Mouse (Mus musculus) stomach, embryonic 14.5 days (tissue): ENCODE measurements around the gene Gtf2ird1. TPM values are rescaled to one million over a fixed set of nuclear protein-coding genes. Genes with fewer than 3 reads are reported as not detected.
"Not testable (repeated sequence)": the region's sequence is repeated elsewhere in the genome, so short reads cannot be mapped to it uniquely, and the experiment has no call there.

ENCODE experiments used
- ATAC-seq: fragments of 200-750 bp; cut with Nextera tagmentation; 2 replicates; pipeline ENCODE4 v1.8.0; 2017; ENCODE audit warnings: low read depth, moderate TSS enrichment; ENCODE audit not compliant: insufficient number of reproducible peaks, insufficient read depth, low FRiP score
- H3K27ac ChIP-seq: fragments of 300-500 bp; sonication (generic); 2 replicates; pipeline ENCODE4 v1.5.1; 2014; ENCODE audit warnings: mild to moderate bottlenecking, low read length, moderate library complexity, mixed read lengths
- H3K27me3 ChIP-seq: fragments of 300-500 bp; sonication (generic); 2 replicates; pipeline ENCODE4 v1.6.1; 2014; ENCODE audit warnings: low read length, control low read depth, mixed read lengths; ENCODE audit not compliant: control insufficient read depth, insufficient read depth
- H3K36me3 ChIP-seq: fragments of 300-500 bp; sonication (generic); 2 replicates; pipeline ENCODE4 v1.6.1; 2014; ENCODE audit warnings: mild to moderate bottlenecking, control low read depth, low read length, moderate library complexity, mixed read lengths; ENCODE audit not compliant: control insufficient read depth, insufficient read depth
- H3K4me1 ChIP-seq: fragments of 300-500 bp; sonication (generic); 2 replicates; pipeline ENCODE4 v1.6.1; 2014; ENCODE audit warnings: low read length, control low read depth, mixed read lengths; ENCODE audit not compliant: control insufficient read depth, insufficient read depth
- H3K4me2 ChIP-seq: fragments of 300-500 bp; sonication (generic); replicated peaks from 2 replicates; pipeline ENCODE4 v1.6.1; 2014; ENCODE audit warnings: low read depth, low read length, control low read depth
- H3K4me3 ChIP-seq: fragments of 300-500 bp; sonication (generic); 2 replicates; pipeline ENCODE4 v1.5.1; 2014; ENCODE audit warnings: low read depth, low read length, control low read depth
- H3K9ac ChIP-seq: fragments of 300-500 bp; sonication (generic); replicated peaks from 2 replicates; pipeline ENCODE4 v1.6.1; 2014; ENCODE audit warnings: low read depth, mild to moderate bottlenecking, control low read depth, low read length, moderate library complexity, mixed read lengths
- H3K9me3 ChIP-seq: fragments of 300-500 bp; sonication (generic); 2 replicates; pipeline ENCODE4 v1.6.1; 2016; ENCODE audit warnings: low read depth, low read length, control low read depth; ENCODE audit not compliant: control insufficient read depth
- WGBS: fragments of 180-500 bp; shearing (Covaris S2); extraction: QIAGEN DNeasy Blood & Tissue Kit; methylation state at CpG from one replicate; pipeline ENCODE4 v1.1.7; 2014; 5-methylcytosine and 5-hydroxymethylcytosine counted together
- polyA plus RNA-seq: library from polyadenylated mRNA; unstranded; fragments of >200 nt; fragmentation: Nextera tagmentation; extraction: Ambion mirVana; gene quantifications from 2 replicates; pipeline ENCODE4 v1.2.1, GENCODE M21; 2014

Gene Gtf2ird1
- polyA plus RNA-seq, 1 experiment from 2014 or later, result 107 TPM

DNA sequence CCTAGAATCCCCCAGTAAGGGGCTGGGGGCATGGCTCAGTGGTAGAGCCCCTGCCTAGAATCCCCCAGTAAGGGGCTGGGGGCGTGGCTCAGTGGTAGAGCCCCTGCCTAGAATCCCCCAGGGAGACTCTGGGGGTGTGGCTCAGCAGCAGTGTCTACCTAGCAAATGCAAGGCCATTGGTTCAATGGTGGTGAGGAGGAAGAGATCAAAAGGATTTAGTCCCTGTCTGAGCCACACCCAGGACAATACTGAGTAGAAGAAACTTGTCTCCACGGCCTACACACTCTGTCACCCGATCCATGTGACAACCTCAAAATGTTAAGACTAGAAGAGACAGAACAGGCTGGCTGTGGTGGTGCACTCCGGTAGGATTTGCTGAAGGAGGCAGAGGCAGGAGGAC, 9.8 kb downstream of the Gtf2ird1 start:
- H3K27ac ChIP-seq, H3K27me3 ChIP-seq, H3K4me3 ChIP-seq, H3K9ac ChIP-seq, H3K36me3 ChIP-seq, ATAC-seq, H3K9me3 ChIP-seq, H3K4me2 ChIP-seq: not testable (repeated sequence)
- WGBS, result 93% methylated on average over 4 of the region's 4 CpGs
- H3K4me1 ChIP-seq, result peaks cover 15% of the 10 kb centered on the region

- Histone ChIP-seq H3K4me2 (0 out of 2 replicates have a peak overlapping the region, but pooled peaks have one; percentile 3), H3K27ac (peak overlapping the region; percentile 89), H3K4me1 (peaks cover 15% of the 10 kb centered on the region), H3K36me3 (peaks cover 7% of the 10 kb centered on the region; the same call in 1 of the 2 replicates), H3K27me3 (no peaks in the 10 kb centered on the region), H3K9me3 (0 out of 2 replicates have a peak, but pooled peaks cover 5% of the 10 kb centered on the region), H3K9ac (no peak overlapping the region), H3K4me3 (no peak overlapping the region)
- 6% methylated on average over 10 of the region's 10 CpGs for WGBS
- 0 out of 2 replicates have a peak, but pooled peaks have one; percentile 37 for ATAC-seq
Observed at GRCm38 (mm10) chr5:134445895-134446294, 10.6 kb downstream of the Gtf2ird1 start.

GRCm38 (mm10) chr5:134445208-134445831, 11.2 kb downstream of the Gtf2ird1 start:
- no peak overlapping the region for H3K4me3 ChIP-seq
- no peaks in the 10 kb centered on the region for H3K27me3 ChIP-seq
- peak overlapping the region; percentile 89 for H3K27ac ChIP-seq
- H3K9ac ChIP-seq, result no peak overlapping the region; the same call in 1 of the 2 replicates
- peaks cover 7% of the 10 kb centered on the region; the same call in 1 of the 2 replicates for H3K36me3 ChIP-seq
- 0 out of 2 replicates have a peak overlapping the region, but pooled peaks have one; percentile 3 for H3K4me2 ChIP-seq
- ATAC-seq, result 0 out of 2 replicates have a peak, but pooled peaks have one; percentile 2
- 25% methylated on average over 10 of the region's 10 CpGs for WGBS
- H3K4me1 ChIP-seq, result peaks cover 15% of the 10 kb centered on the region
- 0 out of 2 replicates have a peak, but pooled peaks cover 5% of the 10 kb centered on the region for H3K9me3 ChIP-seq

DNA sequence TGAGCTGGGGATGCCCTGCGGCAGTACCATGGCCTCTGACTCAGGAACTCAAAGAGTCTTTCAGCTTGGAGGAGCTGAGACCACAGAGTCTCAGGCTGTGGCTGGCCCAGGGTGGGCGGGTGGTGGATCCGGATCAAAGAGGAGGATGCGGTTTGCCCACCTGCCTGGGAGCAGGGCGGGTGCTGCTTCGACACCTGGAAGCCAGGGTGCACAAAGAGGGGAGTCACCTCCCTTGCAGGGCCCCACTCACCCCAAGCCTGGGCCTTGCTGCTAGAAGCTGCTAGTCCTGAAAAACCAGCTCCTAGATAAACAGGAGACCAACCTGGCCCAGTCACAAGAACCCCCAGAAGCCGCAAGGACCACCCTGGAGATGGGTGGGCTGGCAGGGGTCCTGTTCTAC, 12.0 kb downstream of the Gtf2ird1 start:
- no peaks in the 10 kb centered on the region for H3K27me3 ChIP-seq
- peak; percentile 62 for ATAC-seq
- 71% methylated on average over 7 of the region's 7 CpGs for WGBS

DNA sequence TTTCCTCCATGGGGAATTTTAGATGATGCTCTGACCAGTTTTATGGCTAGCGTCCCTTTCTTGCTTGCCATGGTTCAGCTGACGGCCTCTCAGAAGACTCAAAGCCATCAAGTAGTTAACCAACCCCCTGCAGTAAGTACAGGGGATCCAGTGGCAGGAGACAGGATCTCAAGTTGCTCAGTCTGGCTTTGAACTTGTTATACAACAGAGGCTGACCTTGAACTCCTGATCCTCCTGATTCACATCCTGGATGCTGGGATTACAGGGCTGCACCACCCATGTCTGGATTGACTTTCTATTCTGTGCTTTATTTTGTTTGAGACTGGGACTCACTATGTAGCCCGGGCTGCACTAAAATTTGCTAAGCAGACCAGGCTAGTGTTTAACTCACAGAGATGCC, 14.4 kb downstream of the Gtf2ird1 start:
- ATAC-seq, result no peak
- H3K4me1 ChIP-seq, result peaks cover 21% of the 10 kb centered on the region
- H3K4me3 ChIP-seq, result no peak overlapping the region
- no peak overlapping the region for H3K9ac ChIP-seq
- no peaks in the 10 kb centered on the region for H3K27me3 ChIP-seq
- H3K36me3 ChIP-seq, result peaks cover under 1% of the 10 kb centered on the region; the same call in 1 of the 2 replicates
- H3K27ac ChIP-seq, result no peak overlapping the region
- 93% methylated on average over 3 of the region's 3 CpGs for WGBS
- H3K4me2 ChIP-seq, result no peak overlapping the region
- H3K9me3 ChIP-seq, result 0 out of 2 replicates have a peak, but pooled peaks cover 5% of the 10 kb centered on the region

More for the DNA sequence above, 12.0 kb downstream of the Gtf2ird1 start:
- 0 out of 2 replicates have a peak overlapping the region, but pooled peaks have one; percentile 14 for H3K4me2 ChIP-seq
- H3K9me3 ChIP-seq, result 0 out of 2 replicates have a peak, but pooled peaks cover 5% of the 10 kb centered on the region
- no peak overlapping the region for H3K4me3 ChIP-seq
- no peak overlapping the region for H3K9ac ChIP-seq
- H3K27ac ChIP-seq, result peak overlapping the region; percentile 89
- H3K4me1 ChIP-seq, result peaks cover 15% of the 10 kb centered on the region
- peaks cover 7% of the 10 kb centered on the region; the same call in 1 of the 2 replicates for H3K36me3 ChIP-seq

DNA sequence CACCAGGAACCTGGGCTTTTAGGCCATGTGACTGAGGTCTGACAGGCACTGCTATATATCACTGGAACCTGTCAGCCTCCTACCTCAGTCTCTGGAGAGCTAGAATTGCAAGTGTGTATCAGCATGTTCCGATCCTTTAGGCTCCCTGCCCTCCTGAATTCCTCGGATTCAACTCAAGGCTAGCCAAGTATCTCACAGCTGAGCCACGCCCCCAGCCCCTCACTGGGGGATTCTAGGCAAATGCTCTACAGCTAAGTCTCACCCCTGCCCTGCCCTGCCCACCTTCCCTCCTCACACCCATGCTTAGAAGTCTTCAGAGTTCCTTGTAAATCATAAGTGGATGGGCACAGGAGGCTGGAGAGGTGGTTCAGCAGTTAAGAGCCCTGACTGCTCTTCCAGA, 15.4 kb downstream of the Gtf2ird1 start:
- 68% methylated on average over 3 of the region's 3 CpGs for WGBS
- Histone ChIP-seq H3K4me3 (no peak overlapping the region), H3K9me3 (0 out of 2 replicates have a peak, but pooled peaks cover 5% of the 10 kb centered on the region), H3K36me3 (no peaks in the 10 kb centered on the region; the same call in 1 of the 2 replicates), H3K27me3 (no peaks in the 10 kb centered on the region), H3K4me2 (no peak overlapping the region), H3K9ac (no peak overlapping the region), H3K27ac (no peak overlapping the region), H3K4me1 (peaks cover 22% of the 10 kb centered on the region)
- ATAC-seq, result no peak

GRCm38 (mm10) chr5:134440098-134440497, 16.4 kb downstream of the Gtf2ird1 start:
- Histone ChIP-seq H3K4me3 (no peak overlapping the region), H3K9me3 (0 out of 2 replicates have a peak, but pooled peaks cover 5% of the 10 kb centered on the region), H3K4me2 (no peak overlapping the region), H3K4me1 (peaks cover 18% of the 10 kb centered on the region), H3K9ac (no peak overlapping the region), H3K36me3 (no peaks in the 10 kb centered on the region; the same call in 1 of the 2 replicates), H3K27me3 (no peaks in the 10 kb centered on the region), H3K27ac (no peak overlapping the region)
- no peak for ATAC-seq
- WGBS, result 66% methylated on average over 12 of the region's 12 CpGs

DNA sequence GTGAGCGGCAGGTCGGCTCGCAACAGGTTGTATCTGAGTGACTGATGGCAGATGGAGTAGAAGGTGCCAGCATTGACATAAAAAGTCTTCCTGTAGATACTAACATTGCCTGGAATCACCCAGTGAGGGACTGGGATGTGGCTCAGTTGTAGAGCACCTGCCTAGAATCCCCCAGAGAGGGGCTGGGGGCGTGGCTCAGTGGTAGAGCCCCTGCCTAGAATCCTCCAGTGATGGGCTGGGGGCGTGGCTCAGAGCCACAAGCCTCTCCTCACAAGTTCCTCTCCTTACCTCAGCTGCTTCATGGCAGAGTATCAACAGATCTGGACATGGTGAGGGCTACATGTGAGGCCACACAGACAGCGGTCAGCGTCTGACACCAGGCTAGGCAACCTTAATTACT, 17.0 kb downstream of the Gtf2ird1 start:
- H3K4me3 ChIP-seq, result no peak overlapping the region
- 94% methylated on average over 7 of the region's 7 CpGs for WGBS
- no peaks in the 10 kb centered on the region for H3K27me3 ChIP-seq
- H3K27ac ChIP-seq, result no peak overlapping the region
- H3K9ac ChIP-seq, result no peak overlapping the region
- 0 out of 2 replicates have a peak, but pooled peaks cover 5% of the 10 kb centered on the region for H3K9me3 ChIP-seq
- no peaks in the 10 kb centered on the region; the same call in 1 of the 2 replicates for H3K36me3 ChIP-seq
- no peak overlapping the region for H3K4me2 ChIP-seq
- H3K4me1 ChIP-seq, result peaks cover 17% of the 10 kb centered on the region
- ATAC-seq, result no peak
